Mouse (Mus musculus): ENCODE data around the gene Stx5a. TPM values are rescaled to one million over a fixed set of nuclear protein-coding genes. Genes with fewer than 3 reads are reported as not detected.
"Not testable (repeated sequence)": the region's sequence is repeated elsewhere in the genome, so short reads cannot be mapped to it uniquely, and the experiment has no call there.

Gene Stx5a
- polyA plus RNA-seq, 1 experiment from 2014 or later, result 48.2 TPM

DNA sequence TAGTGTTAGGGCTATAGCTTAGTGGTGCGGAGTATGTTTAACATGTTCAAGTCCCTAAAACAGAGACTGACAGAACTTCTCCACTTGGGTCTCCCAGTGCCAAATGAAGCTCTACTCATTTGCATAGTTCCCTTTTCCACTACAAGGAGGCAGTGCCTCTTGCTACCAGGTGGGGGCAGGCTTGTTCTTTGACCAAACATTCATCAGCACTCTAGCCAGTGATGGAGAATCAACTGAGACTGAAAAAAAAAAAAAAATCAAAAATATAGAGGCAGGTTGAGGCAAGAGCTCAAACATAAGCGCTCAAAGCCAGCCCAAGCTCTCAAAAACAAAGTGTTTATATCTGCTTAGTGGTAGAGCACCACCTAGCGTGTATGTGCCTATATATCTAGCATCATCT, 22.9 kb upstream of the Stx5a start:
- Histone ChIP-seq H3K9ac (no peak overlapping the region), H3K4me3 (replicated peaks) (no peak overlapping the region), H3K36me3 (no peaks in the 10 kb centered on the region), H3K4me2 (no peak overlapping the region), H3K4me1 (replicated peaks) (peaks cover 72% of the 10 kb centered on the region), H3K27me3 (no peaks in the 10 kb centered on the region), H3K9me3 (replicated peaks) (no peaks in the 10 kb centered on the region), H3K27ac (peak overlapping the region; percentile 99)
- ATAC-seq (ENCODE audit: low read depth), result no peak
- WGBS (ENCODE audit: insufficient replicate concordance), result 57% methylated on average over 3 of the region's 3 CpGs
- DNase-seq, result peak; percentile 66

DNA sequence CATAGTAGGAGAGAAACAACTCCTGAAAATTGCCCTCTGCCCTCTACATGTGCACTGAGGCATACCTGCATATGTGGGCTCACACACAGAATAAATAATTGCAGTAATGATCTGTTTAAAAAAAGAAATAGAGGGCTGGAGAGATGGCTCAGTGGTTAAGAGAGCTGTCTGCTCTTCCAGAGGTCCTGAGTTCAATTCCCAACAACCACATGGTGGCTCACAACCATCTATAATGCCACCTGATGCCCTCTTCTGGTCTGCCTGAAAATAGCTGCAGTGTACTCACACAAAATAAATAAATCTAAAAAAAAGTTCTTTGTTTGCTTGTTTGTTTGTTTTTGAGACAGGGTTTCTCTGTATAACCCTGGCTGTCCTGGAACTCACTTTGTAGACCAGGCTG, 22.2 kb upstream of the Stx5a start:
- not testable (repeated sequence) for DNase-seq; H3K9me3 ChIP-seq (replicated peaks); H3K9ac ChIP-seq; ATAC-seq (ENCODE audit: low read depth); H3K4me3 ChIP-seq (replicated peaks); H3K27me3 ChIP-seq; H3K36me3 ChIP-seq; H3K4me2 ChIP-seq
- Histone ChIP-seq H3K4me1 (replicated peaks) (peaks cover 71% of the 10 kb centered on the region), H3K27ac (peak overlapping the region; percentile 48)

DNA sequence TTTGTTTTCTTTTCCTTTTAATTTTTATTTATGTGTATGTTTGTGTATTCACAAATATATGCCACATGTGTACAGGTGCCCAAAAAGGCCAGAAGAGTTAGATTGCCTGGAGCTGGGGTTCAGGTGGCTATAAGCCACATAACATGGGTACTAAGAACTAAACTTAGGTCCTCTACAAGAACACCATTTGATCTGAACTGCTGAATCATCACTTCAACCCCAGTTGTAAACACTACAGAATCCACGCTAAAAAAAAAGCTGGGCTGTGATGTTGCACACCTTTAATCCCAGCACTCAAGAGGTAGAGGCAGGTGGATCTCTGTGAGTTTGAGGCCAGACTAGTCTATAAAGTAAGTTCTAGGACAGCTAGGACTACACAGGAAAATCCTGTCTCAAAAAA, 19.8 kb upstream of the Stx5a start:
- no peaks in the 10 kb centered on the region for H3K27me3 ChIP-seq
- H3K36me3 ChIP-seq, result peaks cover 25% of the 10 kb centered on the region
- peak overlapping the region; percentile 85 for H3K4me3 ChIP-seq (replicated peaks)
- no peaks in the 10 kb centered on the region for H3K9me3 ChIP-seq (replicated peaks)
- ATAC-seq (ENCODE audit: low read depth) (no peak), DNase-seq (no peak)
- WGBS (ENCODE audit: insufficient replicate concordance), result 24% methylated on average over 1 of the region's 1 CpGs
- H3K4me1 ChIP-seq (replicated peaks), result peaks cover 70% of the 10 kb centered on the region
- peak overlapping the region; percentile 88 for H3K9ac ChIP-seq
- H3K27ac ChIP-seq, result peak overlapping the region; percentile 98
- peak overlapping the region; percentile 81 for H3K4me2 ChIP-seq

DNA sequence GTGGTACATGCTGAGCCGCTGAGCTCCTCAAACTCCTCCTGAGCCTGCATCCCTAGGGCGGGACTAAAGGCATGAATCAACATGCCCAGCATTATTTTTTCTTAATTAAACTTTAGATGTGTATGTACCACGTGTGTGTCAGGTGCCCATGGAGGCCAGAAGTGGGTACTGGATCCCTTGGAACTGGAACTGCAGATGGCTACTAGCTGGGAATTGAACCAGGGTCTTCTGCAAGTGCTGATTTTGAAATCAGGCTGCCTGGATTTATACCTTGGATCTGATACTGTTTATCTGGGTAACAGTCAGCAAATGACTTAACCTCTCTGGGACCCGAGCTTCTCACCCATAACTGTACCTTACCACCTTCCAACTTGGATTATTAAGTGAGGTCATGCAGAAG, 19.2 kb upstream of the Stx5a start:
- H3K9ac ChIP-seq, result peak overlapping the region; percentile 88
- no peaks in the 10 kb centered on the region for H3K27me3 ChIP-seq
- H3K4me2 ChIP-seq, result peak overlapping the region; percentile 81
- ATAC-seq (ENCODE audit: low read depth), result no peak
- H3K27ac ChIP-seq, result peak overlapping the region; percentile 98
- DNase-seq, result no peak
- H3K9me3 ChIP-seq (replicated peaks), result no peaks in the 10 kb centered on the region
- WGBS (ENCODE audit: insufficient replicate concordance), result 43% methylated on average over 4 of the region's 4 CpGs
- peaks cover 69% of the 10 kb centered on the region for H3K4me1 ChIP-seq (replicated peaks)
- H3K4me3 ChIP-seq (replicated peaks), result peak overlapping the region; percentile 85
- peaks cover 31% of the 10 kb centered on the region for H3K36me3 ChIP-seq

GRCm38 (mm10) chr19:8722559-8722906, 18.7 kb upstream of the Stx5a start:
- H3K4me1 ChIP-seq (replicated peaks), result peaks cover 64% of the 10 kb centered on the region
- H3K9ac ChIP-seq, result peak overlapping the region; percentile 88
- H3K27ac ChIP-seq, result peak overlapping the region; percentile 98
- H3K4me2 ChIP-seq, result peak overlapping the region; percentile 81
- peak overlapping the region; percentile 85 for H3K4me3 ChIP-seq (replicated peaks)
- ATAC-seq (ENCODE audit: low read depth), result peak; percentile 8; the same call in 1 of the 2 replicates
- H3K9me3 ChIP-seq (replicated peaks), result no peaks in the 10 kb centered on the region
- peaks cover 32% of the 10 kb centered on the region for H3K36me3 ChIP-seq
- no peaks in the 10 kb centered on the region for H3K27me3 ChIP-seq
- under 1% methylated on average over 5 of the region's 5 CpGs for WGBS (ENCODE audit: insufficient replicate concordance)
- no peak for DNase-seq

GRCm38 (mm10) chr19:8722907-8723573, 18.2 kb upstream of the Stx5a start, which contains the start of gene Slc3a2:
Gene Slc3a2 (minus strand): TSS chr19:8723369.
- peak within 1 kb of the TSS; percentile 85 for H3K4me3 ChIP-seq (replicated peaks)
- H3K36me3 ChIP-seq, result peaks cover 32% of the 10 kb centered on the region
- H3K27ac ChIP-seq, result peak within 1 kb of the TSS; percentile 98
- H3K27me3 ChIP-seq, result no peaks in the 10 kb centered on the region
- H3K9me3 ChIP-seq (replicated peaks), result no peaks in the 10 kb centered on the region
- DNase-seq (peak; percentile 97), ATAC-seq (ENCODE audit: low read depth) (peak; percentile 90)
- H3K4me1 ChIP-seq (replicated peaks), result peaks cover 59% of the 10 kb centered on the region
- WGBS (ENCODE audit: insufficient replicate concordance), result under 1% methylated on average over 50 of the region's 50 CpGs
- peak within 1 kb of the TSS; percentile 81 for H3K4me2 ChIP-seq
- H3K9ac ChIP-seq, result peak within 1 kb of the TSS; percentile 88

DNA sequence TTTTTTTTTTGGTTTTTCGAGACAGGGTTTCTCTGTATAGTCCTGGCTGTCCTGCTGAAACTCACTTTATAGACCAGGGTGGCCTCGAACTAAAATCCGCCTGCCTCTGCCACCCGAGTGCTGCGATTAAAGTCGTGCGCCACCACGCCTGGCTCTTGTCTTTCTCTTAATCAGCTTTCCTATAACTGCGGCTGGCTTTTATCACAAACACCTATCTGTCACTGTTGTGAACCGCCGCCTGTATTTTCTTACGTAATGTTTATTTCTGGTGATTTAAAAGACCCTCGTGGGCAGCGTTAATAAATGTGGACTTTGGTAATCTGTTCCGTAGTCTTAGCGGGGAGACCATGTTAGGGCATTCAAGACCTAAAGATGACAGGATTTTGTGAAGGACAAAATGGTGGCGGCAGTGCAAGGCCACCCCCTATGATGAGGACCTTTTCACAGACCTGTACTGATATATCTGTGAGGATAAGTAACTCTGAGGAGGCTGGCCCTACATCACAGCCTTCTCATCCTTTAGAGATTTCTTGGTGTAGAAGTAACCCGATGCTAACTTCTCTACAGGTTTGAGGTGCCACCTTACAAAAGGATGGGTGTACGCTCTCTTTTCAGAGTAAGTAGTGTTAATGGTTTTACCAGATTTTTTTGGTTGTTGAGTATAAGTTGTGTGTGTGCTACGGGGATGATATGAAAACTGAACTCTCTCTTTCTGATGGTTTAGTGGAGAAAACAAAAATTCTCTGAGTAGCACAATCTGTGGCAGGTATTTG, 17.5 kb upstream of the Stx5a start:
- Histone ChIP-seq H3K9ac (peak overlapping the region; percentile 86), H3K4me3 (replicated peaks) (peak overlapping the region; percentile 85), H3K27me3 (no peaks in the 10 kb centered on the region), H3K27ac (peak overlapping the region; percentile 98), H3K4me2 (peak overlapping the region; percentile 78), H3K9me3 (replicated peaks) (no peaks in the 10 kb centered on the region), H3K36me3 (peaks cover 32% of the 10 kb centered on the region), H3K4me1 (replicated peaks) (peaks cover 53% of the 10 kb centered on the region)
- under 1% methylated on average over 20 of the region's 20 CpGs for WGBS (ENCODE audit: insufficient replicate concordance)
- DNase-seq (no peak), ATAC-seq (ENCODE audit: low read depth) (no peak)

- DNase-seq, result no peak
- Histone ChIP-seq H3K4me3 (replicated peaks) (peak overlapping the region; percentile 85), H3K27me3 (no peaks in the 10 kb centered on the region), H3K9ac (peak overlapping the region; percentile 86), H3K36me3 (peaks cover 32% of the 10 kb centered on the region), H3K9me3 (replicated peaks) (no peaks in the 10 kb centered on the region), H3K4me2 (peak overlapping the region; percentile 78), H3K27ac (peak overlapping the region; percentile 98), H3K4me1 (replicated peaks) (peaks cover 50% of the 10 kb centered on the region)
- WGBS (ENCODE audit: insufficient replicate concordance), result 0% methylated on average over 2 of the region's 2 CpGs
- no peak for ATAC-seq (ENCODE audit: low read depth)
These were observed 16.8 kb upstream of the Stx5a start for GRCm38 (mm10) chr19:8724392-8724791.

GRCm38 (mm10) chr19:8725081-8725613, 16.1 kb upstream of the Stx5a start:
- Histone ChIP-seq H3K27ac (peak overlapping the region; percentile 98), H3K4me2 (peak overlapping the region; percentile 78), H3K36me3 (peaks cover 32% of the 10 kb centered on the region), H3K4me1 (replicated peaks) (peaks cover 47% of the 10 kb centered on the region), H3K9me3 (replicated peaks) (no peaks in the 10 kb centered on the region), H3K4me3 (replicated peaks) (peak overlapping the region; percentile 85), H3K27me3 (no peaks in the 10 kb centered on the region), H3K9ac (peak overlapping the region; percentile 86)
- no peak for ATAC-seq (ENCODE audit: low read depth)
- no peak for DNase-seq
- WGBS (ENCODE audit: insufficient replicate concordance), result 27% methylated on average over 4 of the region's 4 CpGs

DNA sequence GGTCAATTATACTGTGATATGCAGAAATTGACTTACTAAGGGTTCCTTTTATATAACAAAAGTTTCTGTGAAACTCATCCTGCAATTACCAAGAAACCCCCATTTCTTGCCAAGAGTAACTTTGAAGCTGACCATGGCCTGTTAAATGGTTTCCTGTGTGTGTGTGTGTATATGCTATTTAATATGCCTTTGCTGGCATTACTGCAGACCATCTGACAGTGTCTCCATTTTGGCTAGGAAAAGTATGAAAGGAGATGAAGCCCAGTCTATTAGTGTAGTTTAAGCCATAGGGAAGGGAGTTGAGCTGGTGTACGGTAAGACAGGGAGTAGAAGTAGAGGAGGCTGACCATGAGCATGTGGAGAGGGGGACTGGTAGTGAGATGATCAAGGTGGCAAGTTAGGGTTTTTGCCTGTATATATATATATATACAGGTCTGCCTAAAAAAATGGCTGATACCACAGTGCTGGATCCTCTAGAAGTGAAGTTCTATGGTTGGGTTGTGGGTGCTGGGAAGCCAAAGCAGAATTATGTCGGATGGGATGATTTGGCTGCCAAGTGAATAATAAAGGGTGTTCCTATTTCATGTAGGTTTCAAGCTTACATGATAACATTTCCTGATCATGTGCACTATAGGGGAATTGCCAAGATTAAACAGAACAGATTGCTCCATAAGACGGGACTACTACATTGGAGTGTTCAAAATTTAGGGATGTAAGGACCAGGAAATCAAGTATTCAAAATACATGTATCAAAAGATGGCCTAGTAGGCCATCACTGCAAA, 14.4 kb upstream of the Stx5a start:
- peak overlapping the region; percentile 85; the same call in 1 of the 2 replicates for H3K4me3 ChIP-seq (replicated peaks)
- H3K27ac ChIP-seq, result peak overlapping the region; percentile 98
- no peaks in the 10 kb centered on the region for H3K27me3 ChIP-seq
- peak; percentile 4; the same call in 1 of the 2 replicates for ATAC-seq (ENCODE audit: low read depth)
- peak overlapping the region; percentile 86; the same call in 1 of the 2 replicates for H3K9ac ChIP-seq
- H3K4me2 ChIP-seq, result peak overlapping the region; percentile 19; the same call in 1 of the 2 replicates
- no peak for DNase-seq
- 11% methylated on average over 3 of the region's 3 CpGs for WGBS (ENCODE audit: insufficient replicate concordance)
- no peaks in the 10 kb centered on the region for H3K9me3 ChIP-seq (replicated peaks)
- H3K36me3 ChIP-seq, result peaks cover 32% of the 10 kb centered on the region
- H3K4me1 ChIP-seq (replicated peaks), result peaks cover 32% of the 10 kb centered on the region
